Mouse (Mus musculus): ENCODE results near the gene Sema4a. TPM values are rescaled to one million over a fixed set of nuclear protein-coding genes. Genes with fewer than 3 reads are reported as not detected.
A peak's percentile ranks its signal among the peaks of the same experiment; 100 is the strongest.
"Not testable (repeated sequence)": the region's sequence is repeated elsewhere in the genome, so short reads cannot be mapped to it uniquely, and the experiment has no call there.

Sema4a gene
- total RNA-seq, 1 experiment from 2014 or later = 6.2 TPM

- no peak for DNase-seq
Observed at GRCm38 (mm10) chr3:88455588-88456264, 5.3 kb downstream of the Sema4a start.

- DNase-seq = no peak
Observed at GRCm38 (mm10) chr3:88454762-88455587, 6.0 kb downstream of the Sema4a start.

GRCm38 (mm10) chr3:88453986-88454385 is 7.0 kb downstream of the Sema4a start:
- no peak for DNase-seq

DNA sequence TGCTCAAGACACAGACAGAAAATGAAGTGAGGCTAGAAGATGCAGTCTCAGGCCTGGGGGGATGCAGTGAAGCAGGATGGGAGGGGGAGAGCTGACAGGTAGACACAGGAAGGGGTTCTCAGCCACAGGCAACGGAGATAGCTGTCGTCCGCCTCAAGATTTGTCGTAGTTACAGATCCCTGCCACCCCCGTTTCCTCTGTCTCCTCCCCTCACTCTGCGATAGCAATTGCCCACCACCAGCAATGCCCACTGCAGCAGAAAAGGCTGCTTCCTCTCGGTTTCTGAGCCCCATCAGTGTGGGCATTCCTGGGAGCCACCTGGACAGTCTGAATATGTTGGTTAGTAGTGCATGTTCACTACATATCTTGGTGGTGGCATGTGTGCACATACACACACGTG is 7.6 kb downstream of the Sema4a start:
- no peak for DNase-seq

DNA sequence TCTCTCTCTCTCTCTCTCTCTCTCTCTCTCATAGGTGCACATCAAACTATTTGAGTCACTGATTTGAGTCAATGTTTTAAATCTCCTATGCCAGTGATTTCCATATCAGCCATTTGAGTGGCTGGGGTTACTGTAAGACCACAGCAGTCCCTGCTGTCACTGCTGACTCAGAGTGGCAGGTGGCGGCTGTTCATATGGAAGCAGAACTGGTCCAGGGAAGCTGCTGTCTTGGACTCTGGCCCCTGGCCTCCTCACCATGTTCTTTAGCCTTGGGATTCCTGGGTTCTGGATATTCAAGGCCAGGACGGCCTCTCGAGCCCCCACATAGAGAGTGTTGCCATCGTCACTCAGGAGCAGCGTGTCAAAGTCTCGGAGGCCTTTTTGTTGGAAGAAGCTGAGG is 8.3 kb downstream of the Sema4a start:
- DNase-seq = no peak

DNA sequence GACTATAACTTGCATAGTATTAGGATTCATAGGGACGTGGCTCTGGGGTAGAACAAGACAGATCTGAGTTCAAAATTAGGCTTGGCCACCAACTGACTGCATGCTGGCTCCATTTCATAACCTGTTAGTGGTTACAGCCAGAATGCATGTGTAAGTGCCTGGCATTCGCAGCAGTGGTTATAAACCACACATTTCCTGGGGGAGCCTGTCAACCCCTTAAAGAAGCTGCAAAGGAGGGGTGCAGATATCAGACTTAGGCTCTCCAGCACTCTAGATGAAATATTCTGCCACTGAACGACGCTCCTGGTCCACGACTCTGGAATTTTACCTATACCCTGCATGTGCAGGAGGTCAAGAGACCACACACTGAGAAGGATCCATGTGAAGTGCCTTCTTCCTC is 8.7 kb downstream of the Sema4a start:
- DNase-seq = no peak

GRCm38 (mm10) chr3:88450379-88451131 is 10.4 kb downstream of the Sema4a start:
- no peak for DNase-seq

GRCm38 (mm10) chr3:88449395-88450023 is 11.5 kb downstream of the Sema4a start:
- DNase-seq = peak; percentile 48

DNA sequence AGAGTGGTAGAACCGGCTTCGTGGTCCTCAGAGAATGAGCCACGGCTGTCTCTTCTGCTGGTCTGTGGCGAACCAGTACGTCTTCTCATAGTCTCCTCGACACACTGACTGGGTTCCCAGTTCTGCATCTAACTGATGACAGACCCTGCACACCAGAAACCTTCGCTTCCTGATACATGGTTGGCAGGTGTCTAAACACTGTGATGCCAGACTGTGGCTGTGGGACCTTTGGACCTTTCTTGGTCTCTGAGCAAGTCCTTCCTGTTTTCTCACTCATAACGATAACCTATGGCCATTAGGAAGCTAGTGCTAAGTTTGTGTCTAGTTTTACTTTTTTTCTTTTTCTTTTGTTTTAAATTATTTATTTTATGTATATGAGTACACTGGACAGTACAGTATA is 12.5 kb downstream of the Sema4a start:
- DNase-seq = no peak

DNA sequence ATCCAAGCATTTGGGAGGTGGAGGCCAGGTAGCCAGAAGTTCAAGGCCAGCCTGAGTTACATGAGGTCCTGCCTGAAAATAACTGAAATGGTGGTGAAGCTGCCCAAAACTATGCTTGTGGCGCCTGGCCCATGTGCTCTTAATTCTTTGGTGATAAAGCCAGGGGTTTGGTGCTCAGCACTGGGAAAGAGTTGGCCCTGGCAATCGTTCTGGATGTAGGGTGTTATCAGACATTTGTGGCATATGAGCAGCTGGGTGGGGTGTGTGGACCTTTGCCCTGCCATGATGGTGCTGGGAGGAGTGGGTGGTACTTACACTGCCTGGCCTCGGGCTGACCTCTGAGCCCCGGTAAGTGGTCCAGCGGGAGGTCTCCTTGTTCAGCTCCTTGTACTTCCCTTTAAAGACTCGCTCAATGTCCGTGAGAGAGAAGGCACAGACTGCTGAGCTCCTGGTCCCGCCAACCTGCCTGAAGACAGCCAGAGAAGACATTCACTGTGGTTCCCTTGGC is 13.3 kb downstream of the Sema4a start:
- DNase-seq = no peak

- DNase-seq = no peak
Observed at GRCm38 (mm10) chr3:88446471-88447123, 14.4 kb downstream of the Sema4a start.

DNA sequence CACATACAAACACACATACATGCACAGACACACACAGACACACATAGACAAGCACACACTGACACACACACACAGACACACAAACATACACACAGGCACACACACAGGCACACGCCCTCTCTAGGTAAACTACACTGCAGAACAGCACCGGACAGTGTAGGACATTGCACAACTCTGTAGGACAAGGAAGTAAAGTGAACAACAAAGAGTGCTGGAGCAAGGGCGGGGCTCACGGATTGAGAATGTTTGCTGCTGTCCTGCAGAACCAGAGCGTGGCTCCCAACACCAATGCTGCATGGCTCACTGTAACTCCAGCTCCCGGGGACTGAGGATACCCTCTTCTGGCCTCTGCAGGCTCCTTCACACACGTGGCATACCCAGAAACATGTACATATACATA is 18.1 kb downstream of the Sema4a start:
- DNase-seq = no peak

- no peak for DNase-seq
Observed at GRCm38 (mm10) chr3:88442488-88442887, 18.5 kb downstream of the Sema4a start.

- DNase-seq = no peak
Observed at GRCm38 (mm10) chr3:88440500-88441381, 20.2 kb downstream of the Sema4a start.

- no peak for DNase-seq
Observed at GRCm38 (mm10) chr3:88439582-88439981, 21.4 kb downstream of the Sema4a start.

DNA sequence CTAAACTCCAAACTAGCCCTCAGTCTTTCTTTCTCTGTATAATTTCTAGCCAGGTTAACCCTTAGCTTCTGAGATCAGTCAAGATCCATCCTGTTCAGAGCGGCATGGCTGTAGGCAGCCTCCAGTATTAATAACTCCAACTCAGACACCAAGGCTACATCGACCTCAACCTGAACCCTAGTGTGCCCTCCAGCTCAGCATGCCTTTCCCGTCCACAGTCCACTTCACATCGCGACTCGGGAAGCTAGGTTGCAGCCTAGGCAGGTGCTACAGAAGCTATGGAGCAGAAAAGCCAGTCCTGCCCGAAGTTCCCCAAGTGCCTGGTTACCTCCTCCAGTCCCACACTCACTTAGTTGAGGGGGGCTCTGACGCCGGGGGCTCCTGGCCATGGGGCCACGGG is 23.5 kb downstream of the Sema4a start:
- no peak for DNase-seq

DNA sequence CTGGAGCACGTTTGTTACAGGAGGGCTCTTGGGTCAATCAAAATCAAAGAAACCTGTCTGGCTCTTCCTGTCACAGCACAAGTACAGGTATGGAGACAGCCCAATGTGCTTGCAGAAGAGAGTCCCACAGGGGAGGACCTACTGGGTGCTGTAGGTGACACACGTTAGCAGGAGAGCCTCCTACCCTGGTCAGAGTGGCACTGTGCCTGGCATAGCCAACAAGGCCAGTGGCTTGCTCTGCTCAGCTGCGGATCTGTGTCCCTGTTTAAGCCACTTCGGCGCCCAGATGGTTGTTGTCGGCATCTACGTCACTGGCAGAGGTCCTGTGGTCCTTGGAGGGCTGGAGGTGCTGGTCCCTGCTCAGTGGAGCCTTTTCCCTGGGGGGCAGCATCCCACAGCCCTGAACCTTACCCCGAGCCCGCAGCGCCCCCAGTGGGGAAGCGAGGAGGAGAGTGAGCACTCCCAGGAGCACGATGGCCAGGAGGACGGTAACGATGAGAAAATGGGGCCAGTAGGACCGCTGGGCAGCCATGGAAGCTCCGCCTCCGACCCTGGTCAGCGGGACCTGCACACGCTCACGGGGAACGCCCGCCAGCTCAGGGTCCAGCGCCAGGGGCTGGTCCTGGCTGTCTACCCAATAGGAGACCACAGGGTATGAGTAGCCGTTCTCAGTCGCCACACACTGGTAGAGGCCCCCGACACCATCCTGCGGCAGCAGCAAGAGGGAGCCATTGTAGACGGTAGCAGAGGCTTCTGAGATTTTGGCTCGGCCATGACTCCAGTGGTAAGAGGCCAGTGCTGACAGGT is 24.4 kb downstream of the Sema4a start:
- peak; percentile 73 for DNase-seq

DNA sequence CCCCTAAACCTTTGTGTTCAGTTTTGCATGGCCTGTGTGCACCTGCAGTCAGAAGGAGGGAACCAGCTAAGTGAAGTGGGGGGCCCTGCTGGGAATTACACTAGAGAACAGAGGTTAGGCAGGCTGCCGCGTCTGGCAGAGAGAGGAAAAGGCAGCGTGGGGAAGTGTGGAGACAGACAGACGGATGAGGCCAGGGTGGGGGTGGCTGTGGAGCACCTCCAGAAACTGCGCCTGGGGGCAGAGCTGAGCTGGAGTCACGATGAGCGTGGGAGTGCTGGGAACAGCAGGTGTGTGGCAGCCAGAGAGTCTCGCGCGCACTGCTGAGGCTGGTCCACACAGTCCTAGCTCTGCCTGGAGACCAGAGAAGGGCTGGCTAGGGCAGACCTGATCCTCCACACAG is 25.5 kb downstream of the Sema4a start:
- no peak for DNase-seq

DNA sequence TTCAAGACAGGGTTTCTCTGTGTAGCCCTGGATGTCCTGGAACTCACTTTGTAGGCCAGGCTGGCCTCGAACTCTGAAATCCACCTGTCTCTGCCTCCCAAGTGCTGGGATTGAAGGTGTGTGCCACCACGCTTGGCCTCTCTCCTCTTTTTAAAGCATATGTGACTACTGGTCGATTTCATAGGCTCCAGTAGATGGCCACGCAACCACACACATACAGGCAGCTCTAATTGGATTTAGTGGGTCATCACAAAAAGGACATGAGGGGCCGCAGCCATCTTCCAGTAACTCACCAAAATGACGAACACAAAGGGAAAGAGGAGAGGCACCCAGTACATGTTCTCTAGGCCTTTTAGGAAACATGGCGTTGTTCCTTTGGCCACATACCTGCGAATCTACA is 32.3 kb downstream of the Sema4a start:
- DNase-seq = not testable (repeated sequence)
